Mouse (Mus musculus) frontal cortex, adult (tissue): ENCODE data around the gene Car10.

Experiments
- ATAC-seq: cut with Nextera tagmentation; 2 replicates; pipeline ENCODE4 v1.9.2; 2017; ENCODE audit warnings: mild to moderate bottlenecking, moderate library complexity, mixed read lengths; ENCODE audit not compliant: low TSS enrichment

Gene Car10

DNA sequence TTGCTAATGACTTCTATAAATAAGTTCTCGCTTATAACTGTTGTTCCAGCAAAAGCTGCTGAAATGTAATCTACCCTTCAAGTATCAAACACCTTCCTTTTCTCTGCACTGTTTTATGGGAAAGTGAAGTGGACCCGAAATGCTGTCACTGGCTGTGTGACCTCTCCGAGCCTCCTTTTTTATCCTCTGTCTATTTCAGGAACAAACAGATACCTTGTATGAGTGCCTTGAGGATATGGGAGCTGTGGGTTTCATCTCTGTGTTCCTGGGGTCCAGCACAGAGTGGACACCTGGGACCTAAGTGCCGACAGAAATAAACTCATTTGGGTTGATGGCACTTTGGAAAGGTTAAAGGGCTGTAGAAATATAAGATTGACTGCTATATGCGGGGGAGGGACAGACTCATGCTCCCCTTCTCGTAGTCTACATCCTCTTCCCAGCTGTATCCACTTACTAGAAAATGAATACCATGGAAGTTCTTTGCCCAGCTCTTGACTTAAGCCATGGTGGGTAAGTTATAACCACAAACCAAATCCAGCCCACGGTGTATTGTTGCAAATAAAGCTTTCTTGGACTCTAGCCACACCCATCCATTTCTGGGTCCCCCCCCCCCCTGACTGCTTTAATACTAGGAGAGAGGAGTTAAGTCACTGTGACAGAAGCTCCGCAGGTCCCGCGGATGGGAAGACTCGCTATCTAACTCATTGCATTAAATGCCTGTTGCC, 474.3 kb downstream of the Car10 start:
- ATAC-seq, result no peak

- ATAC-seq, result peak; percentile 94
These were observed 479.6 kb downstream of the Car10 start for GRCm38 (mm10) chr11:93577441-93577840.

DNA sequence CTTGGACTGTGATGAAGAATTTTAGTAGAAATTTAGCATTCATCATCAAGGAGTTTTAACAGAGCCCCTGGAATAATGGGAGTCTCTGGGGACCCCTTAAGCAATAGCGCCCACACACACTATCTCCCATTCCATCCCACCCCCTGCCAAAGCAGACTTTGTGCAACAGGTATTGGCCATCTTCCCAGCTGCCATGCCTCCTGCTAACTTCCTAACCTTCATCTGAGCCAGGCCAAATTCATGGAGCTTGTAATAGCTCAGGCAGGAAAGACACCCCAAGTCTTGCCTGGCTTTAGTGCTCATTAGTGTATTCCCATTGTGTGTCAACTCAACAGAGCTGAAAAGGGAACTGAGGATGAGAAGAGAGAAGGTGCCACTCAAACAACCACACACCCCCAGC, 481.8 kb downstream of the Car10 start:
- no peak for ATAC-seq

DNA sequence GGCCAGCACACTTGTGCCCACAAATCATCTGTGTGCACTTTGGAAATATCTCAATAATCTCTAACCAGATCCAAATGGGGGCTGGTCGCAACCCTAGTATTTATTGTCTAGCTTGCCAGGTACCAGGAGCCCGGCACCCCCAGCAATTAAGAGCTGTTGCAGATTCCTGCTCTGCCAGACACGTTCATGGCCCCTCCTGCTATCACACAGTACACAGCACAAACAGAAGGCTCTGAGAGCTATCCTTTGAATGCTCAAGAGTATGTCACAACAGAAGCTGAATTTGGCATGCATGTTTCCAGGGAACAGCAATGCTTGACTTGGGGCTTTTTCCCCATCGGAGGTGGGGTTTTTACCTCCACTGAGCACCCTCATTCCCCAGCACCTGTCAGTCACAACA, 483.5 kb downstream of the Car10 start:
- ATAC-seq, result no peak

DNA sequence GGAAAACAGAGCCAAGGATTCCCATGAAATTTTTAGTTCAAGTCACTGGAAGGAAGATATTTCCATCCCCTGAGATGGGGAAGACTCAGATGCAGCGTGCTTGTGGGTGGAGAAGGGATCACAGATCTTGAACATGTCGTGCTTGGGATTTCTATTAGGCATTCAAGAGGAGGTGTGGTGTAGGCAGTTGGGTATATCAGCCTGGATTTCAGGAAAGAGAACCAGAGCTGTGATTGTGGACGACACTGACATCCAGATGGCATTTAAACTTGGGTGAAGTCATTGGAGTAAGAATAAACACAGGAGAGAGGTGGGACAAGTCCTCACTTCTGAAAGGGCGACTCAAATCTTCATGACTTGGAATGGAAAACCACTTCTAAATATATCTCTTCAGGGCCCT, 490.0 kb downstream of the Car10 start:
- peak; percentile 86 for ATAC-seq

GRCm38 (mm10) chr11:93590652-93591051, 492.8 kb downstream of the Car10 start:
- peak; percentile 60 for ATAC-seq

DNA sequence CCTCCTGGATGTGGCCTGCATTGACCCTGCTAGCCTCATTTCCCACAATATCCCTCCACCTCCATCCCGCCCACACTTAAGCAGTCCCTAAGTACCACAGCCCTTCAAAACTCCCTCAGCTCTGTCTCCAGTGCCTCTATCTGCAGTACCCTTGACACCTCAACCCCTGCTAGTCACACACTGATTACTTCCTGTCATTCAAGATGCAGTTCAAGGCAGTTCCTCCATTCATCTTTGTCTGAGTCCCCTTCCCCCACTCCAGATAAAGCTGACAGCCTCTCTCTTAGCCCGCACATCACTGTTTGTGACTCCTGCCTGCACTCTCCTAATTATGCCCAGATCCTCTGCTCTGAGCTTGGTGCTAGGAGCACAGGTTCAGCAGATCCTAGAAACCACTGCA, 496.2 kb downstream of the Car10 start:
- no peak for ATAC-seq

GRCm38 (mm10) chr11:93598175-93598574, 500.3 kb downstream of the Car10 start:
- ATAC-seq, result peak; percentile 92

- no peak for ATAC-seq
These were observed 501.9 kb downstream of the Car10 start for GRCm38 (mm10) chr11:93599755-93600154.

DNA sequence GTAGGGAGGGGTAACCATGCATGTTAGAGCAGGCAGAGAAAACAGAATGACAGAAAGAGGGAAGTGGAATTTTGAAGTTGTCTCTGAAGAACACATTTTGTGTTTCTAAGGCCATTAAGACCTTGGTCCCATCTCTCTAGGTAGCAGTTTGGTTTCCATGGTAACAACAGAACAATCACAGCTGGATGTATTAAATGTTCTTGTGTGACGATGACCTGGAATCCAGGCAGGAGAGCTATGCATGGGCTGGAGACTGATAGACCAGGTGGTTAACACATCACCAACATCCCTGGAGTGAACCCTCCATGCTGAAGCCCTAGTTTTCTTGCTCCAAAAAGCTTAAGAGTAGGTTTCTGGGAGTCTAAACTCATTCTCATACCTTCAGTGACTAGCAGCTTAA, 505.7 kb downstream of the Car10 start:
- no peak for ATAC-seq

GRCm38 (mm10) chr11:93607111-93607510, 509.3 kb downstream of the Car10 start:
- ATAC-seq, result no peak

- ATAC-seq, result peak; percentile 90
These were observed 510.9 kb downstream of the Car10 start for GRCm38 (mm10) chr11:93608716-93609115.

GRCm38 (mm10) chr11:93612071-93612470, 514.2 kb downstream of the Car10 start:
- ATAC-seq, result no peak

DNA sequence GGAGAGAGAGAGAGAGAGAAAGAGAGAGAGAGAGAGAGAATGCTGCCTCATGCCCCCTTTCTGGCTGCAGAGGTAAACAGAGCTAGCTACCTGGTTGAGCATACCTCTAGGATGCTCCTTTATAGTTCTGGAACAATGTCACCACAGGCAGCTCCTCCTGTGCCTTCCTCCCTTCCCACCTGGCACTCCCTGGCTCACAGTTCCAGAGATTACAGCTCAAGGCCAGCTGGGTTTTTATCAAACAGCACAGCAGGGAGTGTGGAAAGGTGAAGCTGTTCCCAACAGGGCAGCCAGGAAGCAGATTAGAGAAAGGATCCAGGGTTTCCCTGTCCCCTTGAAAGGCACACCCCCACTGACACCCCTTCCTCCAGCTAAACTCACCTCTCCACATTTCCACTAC, 517.0 kb downstream of the Car10 start:
- ATAC-seq, result no peak

DNA sequence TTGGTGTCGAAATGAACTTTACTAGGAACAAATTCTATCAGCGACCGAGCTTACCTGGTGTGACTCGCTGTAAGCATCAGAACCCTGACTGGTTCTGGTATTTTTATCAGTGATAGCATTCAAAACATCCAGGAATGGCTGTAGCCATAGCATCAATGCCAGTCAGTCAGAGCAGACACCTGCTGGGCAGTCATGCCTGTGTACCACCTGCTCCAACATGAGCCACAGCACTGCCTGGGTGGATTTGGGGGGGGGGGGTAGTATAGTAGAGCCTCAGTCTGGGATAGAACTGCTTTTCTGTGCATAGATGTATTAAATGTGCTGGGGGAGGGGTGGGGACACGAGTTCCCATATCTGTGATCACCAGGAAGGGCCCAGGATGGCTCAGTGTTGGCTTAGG, 525.8 kb downstream of the Car10 start:
- ATAC-seq, result no peak

DNA sequence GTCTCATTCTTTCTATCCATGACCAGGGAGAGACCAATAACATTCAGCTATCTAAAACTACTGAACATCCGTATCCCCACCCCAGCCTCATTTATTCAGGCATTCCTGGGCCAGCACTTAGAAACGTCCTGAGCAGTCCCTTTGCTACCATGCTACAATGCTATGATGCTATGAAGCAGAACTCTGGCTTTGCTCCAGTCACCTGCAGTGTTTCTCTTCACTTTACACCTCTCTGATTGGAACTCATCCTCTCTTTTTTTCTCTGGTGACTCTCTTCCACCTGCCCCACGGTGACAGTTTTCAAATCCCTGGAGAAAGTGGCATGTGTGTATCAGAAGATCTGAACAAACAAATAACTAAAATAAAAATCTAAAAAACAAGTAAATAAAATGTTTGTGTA, 541.6 kb downstream of the Car10 start:
- no peak for ATAC-seq

DNA sequence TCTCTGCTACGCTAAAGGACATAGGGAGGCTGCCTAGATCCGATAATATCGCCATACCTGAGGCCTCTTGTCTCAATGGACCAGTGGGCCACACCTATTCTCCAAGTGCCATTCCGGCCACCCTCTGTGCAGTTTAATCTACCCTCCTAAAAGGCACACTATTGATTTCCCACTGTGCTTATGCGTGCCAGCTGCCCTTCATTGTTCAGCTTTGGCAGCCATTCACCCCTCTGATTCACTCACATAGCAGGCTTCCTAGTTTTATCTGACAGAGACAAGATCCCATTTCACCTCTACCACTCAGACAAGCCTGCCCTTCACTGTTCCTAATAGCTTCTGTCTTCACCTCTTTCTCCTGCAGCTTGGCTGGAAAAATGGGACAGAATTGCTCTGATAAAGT, 543.1 kb downstream of the Car10 start:
- ATAC-seq, result no peak

DNA sequence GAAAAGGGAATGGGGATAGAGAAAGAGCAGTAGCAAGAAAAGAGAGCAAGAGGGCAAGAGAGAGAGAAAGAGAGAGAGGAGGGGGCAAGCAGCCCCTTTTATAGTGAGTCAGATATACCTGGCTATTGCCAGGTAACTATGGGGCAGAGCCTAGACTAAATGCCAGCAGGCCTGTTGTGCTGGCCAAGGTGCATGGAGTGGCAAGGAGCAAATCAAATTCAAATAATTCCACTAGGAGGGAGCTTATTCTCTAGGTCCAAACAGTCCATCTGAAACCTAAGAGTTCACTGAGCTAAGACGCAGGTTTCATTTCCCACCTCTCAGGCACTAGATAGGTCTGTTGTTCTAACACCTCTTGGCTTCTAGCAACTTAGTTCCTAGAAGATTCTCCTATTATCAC, 544.5 kb downstream of the Car10 start:
- no peak for ATAC-seq

- no peak for ATAC-seq
These were observed 545.2 kb downstream of the Car10 start for GRCm38 (mm10) chr11:93643006-93643405.

DNA sequence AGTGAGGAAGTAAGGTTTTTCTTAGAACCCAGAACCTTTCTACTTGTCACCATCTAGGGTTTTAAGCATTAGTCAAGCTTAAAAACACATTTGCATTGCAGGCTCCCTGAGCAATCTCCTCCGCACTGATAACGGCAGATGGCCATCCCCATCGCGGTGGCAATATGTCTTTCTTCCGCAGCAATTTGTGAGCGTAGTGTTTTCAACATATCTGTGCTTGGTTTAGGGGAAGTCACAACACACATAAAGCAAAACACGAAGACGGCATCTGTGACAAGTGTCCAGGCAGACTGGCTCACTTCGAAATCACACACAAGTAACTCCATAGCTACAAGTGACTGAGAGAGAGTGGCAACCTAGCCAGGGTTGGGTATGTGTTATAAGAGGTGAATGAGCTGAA, 545.6 kb downstream of the Car10 start:
- ATAC-seq, result peak; percentile 35; the same call in 1 of the 2 replicates

DNA sequence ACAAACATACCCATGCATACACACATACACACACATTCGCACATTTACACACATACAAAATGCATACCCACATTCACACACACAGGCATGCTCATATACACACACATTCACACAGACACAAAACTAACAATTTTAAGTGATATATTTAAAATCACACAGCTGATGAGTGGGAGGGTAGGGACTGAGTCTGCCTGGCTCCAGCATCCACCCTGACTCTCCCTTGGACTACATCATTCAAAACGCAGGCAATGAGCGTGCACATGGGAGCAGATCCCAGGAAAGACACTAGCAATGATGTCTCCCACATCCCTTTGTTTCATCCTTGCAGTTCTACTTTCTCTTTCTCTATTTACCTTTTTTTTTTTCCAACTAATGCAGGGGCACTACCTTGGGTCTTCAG, 548.4 kb downstream of the Car10 start:
- peak; percentile 95 for ATAC-seq
